Mouse (Mus musculus) spleen, embryonic (tissue): ENCODE data around the gene Mettl26.

Experiments used
- CTCF ChIA-PET: fragments of 350-600 bp; sonication (Branson Sonifier 250); formaldehyde crosslinking; loops from one replicate; lab custom pipeline; 2022; lab: Charles Lee

The Mettl26 gene

GRCm38 (mm10) chr17:25867509-25867835 lies 7.4 kb upstream of the Mettl26 start:
- CTCF ChIA-PET, result no interaction called here

DNA sequence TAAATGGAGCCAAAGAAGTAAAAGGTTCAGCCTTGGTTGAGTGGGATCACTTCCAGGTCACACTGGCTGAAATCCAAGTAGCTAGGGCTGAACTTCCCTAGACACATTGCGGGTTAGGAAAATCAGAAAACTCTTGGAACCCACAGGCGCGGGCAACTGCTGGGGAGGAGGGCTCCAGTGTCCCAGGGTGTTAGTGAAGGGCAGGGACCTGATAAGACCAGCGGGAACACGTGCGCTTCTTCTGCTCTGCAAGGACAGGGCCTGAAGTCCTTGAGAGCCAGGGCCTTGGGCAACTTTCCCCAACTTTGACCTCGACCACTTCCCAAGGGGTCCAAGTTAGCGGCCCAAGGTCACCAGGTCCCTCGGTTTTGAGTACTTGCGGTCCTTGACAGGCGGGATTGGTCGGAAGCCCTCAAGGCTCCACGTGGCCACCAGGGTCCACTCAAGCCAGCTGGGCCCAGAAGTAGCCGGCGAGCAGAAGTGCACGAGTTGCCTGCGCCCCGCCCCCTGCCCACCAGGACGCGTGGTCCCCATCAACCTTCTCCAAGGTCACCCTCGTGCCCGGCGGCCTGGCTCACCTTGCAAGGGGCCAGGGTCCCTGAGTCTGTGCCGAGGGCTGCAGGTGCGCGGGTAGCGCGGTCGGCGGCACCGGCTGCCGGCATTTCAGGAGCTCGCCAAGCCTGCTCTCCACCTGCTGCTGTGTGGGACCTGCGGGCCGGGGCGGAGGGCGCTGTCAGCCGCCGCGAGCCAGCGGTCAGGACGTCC lies 6.9 kb upstream of the Mettl26 start:
- CTCF ChIA-PET, result interaction anchor here (0.6 to 1.0 kb wide), 2 partner anchors 24 to 141 kb away, joined by 3 to 4 read pairs; no protein-coding TSS in a partner anchor

DNA sequence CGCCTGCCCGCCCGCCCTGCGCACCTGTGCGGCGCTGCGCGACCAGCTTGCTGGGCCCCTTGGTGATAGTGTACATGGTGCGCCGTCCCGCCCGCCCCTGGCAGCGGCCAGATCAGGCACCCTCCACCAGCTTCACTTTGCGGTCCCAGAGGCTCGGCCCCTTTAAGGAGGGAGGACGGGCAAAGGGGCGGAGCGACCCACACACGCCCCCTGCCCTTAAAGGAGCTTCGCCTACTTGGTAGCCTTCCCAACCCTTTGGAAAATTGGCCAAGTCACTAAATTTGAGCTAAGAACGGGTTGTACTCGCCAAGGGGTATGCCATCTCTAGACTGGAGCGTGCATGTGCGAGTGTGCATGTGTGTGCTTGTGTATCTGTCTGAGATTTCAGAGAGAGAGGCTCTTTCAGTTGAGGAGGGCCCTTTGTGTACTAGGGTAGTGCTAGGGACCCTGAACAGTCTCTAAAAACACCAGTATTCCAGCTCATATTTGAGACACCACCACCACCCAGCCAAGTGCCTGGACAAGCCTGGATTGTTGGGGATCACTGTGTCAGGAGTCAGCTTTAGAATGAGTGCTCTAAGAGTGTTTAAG lies 6.2 kb upstream of the Mettl26 start, which contains the start of gene Mcrip2:
TSS of gene Mcrip2 (minus strand) at position 164 of the 591 bp plus-strand sequence.
- CTCF ChIA-PET, result interaction anchor here (0.6 to 1.0 kb wide), 2 partner anchors 25 to 140 kb away, joined by 3 to 4 read pairs; no protein-coding TSS in a partner anchor

DNA sequence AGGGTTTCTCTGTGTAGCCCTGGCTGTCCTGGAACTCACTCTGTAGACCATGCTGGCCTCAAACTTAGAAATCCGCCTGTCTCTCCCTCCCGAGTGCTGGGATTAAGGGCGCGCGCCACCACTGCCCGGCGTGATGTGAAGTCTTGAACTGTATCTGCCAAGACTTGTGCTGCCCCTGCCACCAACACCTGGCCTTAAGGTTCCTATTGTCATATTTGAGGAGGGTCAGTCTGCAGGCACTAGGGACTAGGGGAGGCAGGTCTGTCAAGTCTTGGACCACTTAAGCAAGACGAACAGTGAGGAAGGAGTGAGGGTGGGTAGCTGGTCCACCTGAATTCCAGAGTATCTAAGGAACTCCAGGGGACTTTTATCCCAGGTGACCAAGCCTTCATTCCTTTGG lies 5.4 kb upstream of the Mettl26 start:
- CTCF ChIA-PET, result interaction anchor here (1.0 kb wide), 1 partner anchor 139 kb away, joined by 3 read pairs; no protein-coding TSS in a partner anchor

DNA sequence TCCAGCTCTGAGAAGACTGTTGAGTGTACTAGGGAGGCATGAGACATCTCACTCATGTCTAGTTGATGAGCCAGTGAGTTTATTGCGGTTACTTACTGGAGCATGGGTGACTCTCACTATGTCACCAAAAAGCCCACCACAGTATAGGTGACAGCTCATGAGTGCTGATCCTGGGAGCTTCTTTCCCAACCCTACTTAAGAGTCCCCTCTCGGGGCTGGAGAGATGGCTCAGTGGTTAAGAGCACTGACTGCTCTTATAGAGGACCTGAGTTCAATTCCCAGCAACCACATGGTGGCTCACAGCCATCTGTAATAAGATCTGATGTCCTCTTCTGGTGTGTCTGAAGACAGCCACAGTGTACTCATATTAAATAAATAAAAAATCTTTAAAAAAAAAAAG lies 4.9 kb upstream of the Mettl26 start:
- CTCF ChIA-PET, result interaction anchor here (0.6 to 0.8 kb wide), 2 partner anchors 25 to 35 kb away, joined by 3 to 4 read pairs; no protein-coding TSS in a partner anchor

- CTCF ChIA-PET, result interaction anchor here (0.9 kb wide), 1 partner anchor 114 kb away, joined by 3 read pairs; the partner anchor contains the start of gene Capn15
Measured at GRCm38 (mm10) chr17:25871566-25871965, 3.3 kb upstream of the Mettl26 start.

DNA sequence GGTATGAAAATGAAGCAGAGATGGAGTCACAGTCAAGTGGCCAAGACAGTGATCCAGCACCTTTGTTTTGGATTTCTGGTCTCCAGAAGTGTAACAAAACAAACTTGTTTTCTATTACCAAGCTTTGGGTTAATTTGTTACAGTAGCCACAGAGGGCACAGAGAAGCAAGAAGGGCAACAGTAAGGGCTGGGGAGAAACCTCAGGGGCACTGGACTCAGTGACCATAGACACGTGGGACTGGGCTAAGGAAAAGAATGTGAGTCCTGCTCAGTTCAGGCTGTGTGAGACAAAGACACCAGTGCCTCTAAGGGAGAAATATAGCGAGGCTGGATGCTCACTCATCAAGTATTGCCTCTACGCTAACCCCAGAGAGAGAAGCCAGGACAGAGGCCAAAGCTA lies 2.2 kb upstream of the Mettl26 start:
- CTCF ChIA-PET, result no interaction called here

DNA sequence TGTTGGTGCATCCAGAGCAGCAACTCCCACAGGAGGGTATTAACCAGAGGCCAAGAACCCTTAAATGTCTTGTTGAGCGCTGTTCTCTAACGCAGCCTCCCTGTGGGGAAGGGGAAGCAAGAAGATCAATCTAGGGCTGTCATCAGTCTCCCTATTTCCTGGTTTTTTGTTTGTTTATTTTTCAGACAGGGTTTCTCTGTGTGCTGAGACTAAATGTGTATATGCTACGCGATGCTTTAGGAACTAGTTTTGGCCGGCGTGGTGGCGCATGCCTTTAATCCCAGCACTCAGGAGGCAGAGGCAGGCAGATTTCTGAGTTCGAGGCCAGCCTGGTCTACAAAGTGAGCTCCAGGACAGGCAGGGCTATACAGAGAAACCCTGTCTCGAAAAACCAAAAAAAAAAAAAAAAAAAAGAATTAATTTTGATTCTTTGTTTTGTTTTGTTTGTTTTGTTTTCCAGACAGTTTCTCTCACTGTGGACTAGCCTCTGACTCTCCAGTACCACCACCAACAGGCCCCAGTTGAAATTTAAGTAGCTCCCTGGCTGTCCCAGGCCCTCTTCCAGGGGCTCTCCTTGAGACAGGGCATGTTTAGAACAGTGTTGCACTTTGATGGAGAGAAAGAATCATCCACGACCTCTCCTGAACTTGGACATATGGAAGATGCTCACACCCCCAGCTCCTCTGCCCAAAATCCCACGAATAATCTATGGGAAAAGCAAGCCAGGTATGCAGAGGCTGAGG lies 1.3 kb upstream of the Mettl26 start:
- CTCF ChIA-PET, result interaction anchor here (0.7 kb wide), 1 partner anchor 390 kb away, joined by 5 read pairs; no protein-coding TSS in a partner anchor

DNA sequence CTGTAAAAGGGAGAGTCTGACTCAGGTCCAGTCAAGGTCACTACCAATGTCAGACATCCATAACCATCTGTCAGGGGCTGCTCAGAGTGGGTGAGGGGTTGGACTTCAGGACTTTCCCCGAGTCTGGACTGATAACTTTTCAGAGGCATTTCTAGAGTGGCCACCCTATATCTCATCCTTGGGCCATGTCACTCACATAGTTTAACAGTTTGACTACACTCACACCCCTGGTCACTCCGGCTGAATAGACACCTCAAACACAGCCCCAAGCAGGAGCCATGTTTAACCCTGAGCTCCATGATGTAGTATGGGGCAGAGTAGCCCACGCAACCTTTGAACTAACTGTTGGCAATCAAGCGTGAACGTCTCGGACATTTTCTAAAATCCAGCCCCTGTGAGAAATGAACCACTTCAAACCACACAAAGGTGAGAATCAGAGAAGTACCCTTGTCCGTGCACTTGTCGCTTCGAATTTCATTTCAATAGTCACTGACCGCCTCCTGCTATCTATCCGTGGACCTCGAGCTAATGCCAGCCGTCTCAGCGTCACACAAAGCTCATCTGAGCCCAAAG lies 640 bp upstream of the Mettl26 start:
- CTCF ChIA-PET, result interaction anchor here (0.7 kb wide), 1 partner anchor 389 kb away, joined by 5 read pairs; no protein-coding TSS in a partner anchor

- CTCF ChIA-PET, result no interaction called here
Measured at GRCm38 (mm10) chr17:25875171-25876136, 580 bp downstream of the Mettl26 start.

- CTCF ChIA-PET, result no interaction called here
Measured at GRCm38 (mm10) chr17:25876347-25876915, 1.6 kb downstream of the Mettl26 start.

DNA sequence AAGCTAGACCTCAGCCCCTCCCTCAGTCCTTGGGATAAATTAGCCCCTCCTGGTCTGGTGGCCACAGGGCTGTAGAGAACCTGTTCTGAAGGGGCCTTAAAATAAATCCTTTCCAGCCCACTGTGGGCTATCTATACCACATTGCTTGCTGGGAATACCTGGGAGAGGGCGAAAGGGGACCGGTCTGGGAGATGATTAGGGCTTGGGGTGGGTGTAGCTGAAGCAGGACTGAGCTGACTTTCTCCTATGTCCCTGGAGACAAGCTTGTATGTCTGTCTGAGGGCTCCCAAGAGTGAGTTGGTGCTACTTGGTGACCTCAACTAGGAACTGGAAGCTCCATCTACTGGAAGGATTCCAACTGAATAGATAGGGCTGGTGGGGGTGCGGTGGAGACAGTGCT lies 2.2 kb downstream of the Mettl26 start:
- CTCF ChIA-PET, result no interaction called here

- CTCF ChIA-PET, result interaction anchor here (0.5 kb wide), 1 partner anchor 101 kb away, joined by 4 read pairs; no protein-coding TSS in a partner anchor
Measured at GRCm38 (mm10) chr17:25877741-25878610, 3.1 kb downstream of the Mettl26 start.

GRCm38 (mm10) chr17:25878611-25879180 lies 3.8 kb downstream of the Mettl26 start:
- CTCF ChIA-PET, result interaction anchor here (0.6 kb wide), 1 partner anchor 159 kb away, joined by 4 read pairs; no protein-coding TSS in a partner anchor

DNA sequence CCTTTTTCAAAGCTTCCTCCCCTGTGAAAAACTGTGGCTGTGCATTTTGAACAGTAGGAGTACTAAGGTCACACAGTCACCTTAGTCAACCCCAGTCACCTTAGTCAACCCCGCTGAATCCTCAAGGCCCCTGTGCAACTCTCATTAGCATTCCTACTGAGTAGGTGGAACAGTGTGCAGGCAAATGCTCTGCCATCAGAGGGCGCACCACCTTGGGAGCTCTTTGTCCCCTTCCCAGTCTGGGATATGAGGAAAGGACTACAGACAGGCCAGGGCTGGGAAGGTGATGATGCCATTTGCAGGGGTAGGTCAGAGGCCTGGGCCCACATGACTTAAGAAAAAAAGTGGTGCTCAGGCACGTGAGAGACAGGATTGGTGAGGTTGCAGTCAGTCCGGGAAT lies 4.4 kb downstream of the Mettl26 start:
- CTCF ChIA-PET, result interaction anchor here (0.6 kb wide), 1 partner anchor 158 kb away, joined by 4 read pairs; no protein-coding TSS in a partner anchor

GRCm38 (mm10) chr17:25879750-25880149 lies 4.9 kb downstream of the Mettl26 start:
- CTCF ChIA-PET, result no interaction called here

GRCm38 (mm10) chr17:25880196-25880910 lies 5.5 kb downstream of the Mettl26 start, which contains the start of gene Wfikkn1:
Gene Wfikkn1, minus strand, starts transcription at chr17:25880858.
- CTCF ChIA-PET, result no interaction called here
